Mouse (Mus musculus): ENCODE measurements around the gene Emc10. TPM values are rescaled to one million over a fixed set of nuclear protein-coding genes. Genes with fewer than 3 reads are reported as not detected.

Emc10 gene
- polyA plus RNA-seq (2014; fragmentation: Nextera tagmentation; extraction: Ambion mirVana) = 72.8 and 75.2 TPM in 2 replicates

DNA sequence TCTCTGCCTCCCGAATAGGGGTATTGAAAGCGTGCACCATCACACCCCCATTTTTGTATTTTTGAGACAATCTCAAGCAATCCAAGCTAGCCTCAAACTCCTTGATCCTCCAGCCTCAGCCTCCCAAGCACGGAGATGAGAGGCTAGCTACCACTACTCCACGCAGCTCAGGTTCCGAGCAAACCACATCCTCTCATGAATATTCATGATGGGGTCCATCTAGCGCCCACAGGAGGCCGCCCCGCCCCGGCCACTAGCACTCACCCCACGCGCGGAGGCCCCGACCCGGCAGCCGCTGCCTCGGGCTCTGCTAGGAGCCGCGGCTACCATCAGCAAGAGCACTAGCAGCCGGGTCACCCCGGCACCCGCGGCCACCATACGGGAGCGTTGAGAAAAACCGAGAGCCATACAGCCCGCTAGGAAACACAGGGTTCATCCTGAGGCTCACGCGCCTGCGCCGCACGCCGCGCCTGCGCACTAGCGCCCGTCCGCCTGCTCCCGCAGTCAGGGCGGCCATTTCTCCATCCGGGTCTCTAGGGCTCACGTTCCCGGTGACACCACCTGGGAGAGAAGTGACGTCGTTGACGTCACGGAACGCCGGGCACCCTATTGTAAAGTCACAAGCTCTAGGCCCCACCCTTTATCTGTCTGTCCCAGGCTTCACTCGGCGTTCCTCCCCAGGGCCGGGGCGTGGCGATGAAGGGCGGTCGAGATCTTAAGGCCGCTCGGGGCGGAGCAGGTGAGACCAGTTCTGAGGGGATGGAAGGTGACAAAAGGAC, at the start of gene Emc10, which contains the start of gene Fam71e1:
TSS of gene Emc10 (minus strand) at position 538 of the 779 bp plus-strand sequence.
TSS of gene Fam71e1 (plus strand) at position 590 of the 779 bp plus-strand sequence.
- DNase-seq (ENCODE audit: low spot score) = peak; percentile 98
- Histone ChIP-seq H3K27me3 (replicated peaks; ENCODE audit: control insufficient read depth, insufficient read depth, low read length) (peaks cover 6% of the 10 kb centered on the region; the same call in 1 of the 2 replicates), H3K4me3 (ENCODE audit: low read depth, low read length) (peak within 1 kb of the TSS; percentile 59), H3K4me2 (peak within 1 kb of the TSS; percentile 88), H3K4me1 (replicated peaks; ENCODE audit: control insufficient read depth, insufficient read depth, low read length) (peaks cover 14% of the 10 kb centered on the region; the same call in 1 of the 2 replicates), H3K9me3 (ENCODE audit: control insufficient read depth, low read length) (no peaks in the 10 kb centered on the region), H3K36me3 (ENCODE audit: control insufficient read depth, insufficient read depth, low read length) (peaks cover 12% of the 10 kb centered on the region), H3K27ac (ENCODE audit: low read depth, low read length) (peak within 1 kb of the TSS; percentile 87), H3K9ac (ENCODE audit: low read depth, low read length) (peak within 1 kb of the TSS; percentile 78)
- WGBS = under 1% methylated on average over 58 of the region's 58 CpGs
- peak; percentile 97 for ATAC-seq (replicated peaks; ENCODE audit: low FRiP score)

GRCm38 (mm10) chr7:44543071-44543470, 46.7 kb upstream of the Emc10 start:
- no peak overlapping the region for H3K4me3 ChIP-seq (ENCODE audit: low read depth, low read length)
- no peaks in the 10 kb centered on the region for H3K27me3 ChIP-seq (replicated peaks; ENCODE audit: control insufficient read depth, insufficient read depth, low read length)
- peaks cover 42% of the 10 kb centered on the region for H3K36me3 ChIP-seq (ENCODE audit: control insufficient read depth, insufficient read depth, low read length)
- H3K9me3 ChIP-seq (ENCODE audit: control insufficient read depth, low read length) = peaks cover 3% of the 10 kb centered on the region; the same call in 1 of the 2 replicates
- ATAC-seq (replicated peaks; ENCODE audit: low FRiP score) (no peak), DNase-seq (ENCODE audit: low spot score) (no peak)
- no peak overlapping the region for H3K27ac ChIP-seq (ENCODE audit: low read depth, low read length)
- WGBS = 85% methylated on average over 12 of the region's 12 CpGs
- H3K9ac ChIP-seq (ENCODE audit: low read depth, low read length) = no peak overlapping the region
- peaks cover 9% of the 10 kb centered on the region for H3K4me1 ChIP-seq (replicated peaks; ENCODE audit: control insufficient read depth, insufficient read depth, low read length)
- no peak overlapping the region for H3K4me2 ChIP-seq

DNA sequence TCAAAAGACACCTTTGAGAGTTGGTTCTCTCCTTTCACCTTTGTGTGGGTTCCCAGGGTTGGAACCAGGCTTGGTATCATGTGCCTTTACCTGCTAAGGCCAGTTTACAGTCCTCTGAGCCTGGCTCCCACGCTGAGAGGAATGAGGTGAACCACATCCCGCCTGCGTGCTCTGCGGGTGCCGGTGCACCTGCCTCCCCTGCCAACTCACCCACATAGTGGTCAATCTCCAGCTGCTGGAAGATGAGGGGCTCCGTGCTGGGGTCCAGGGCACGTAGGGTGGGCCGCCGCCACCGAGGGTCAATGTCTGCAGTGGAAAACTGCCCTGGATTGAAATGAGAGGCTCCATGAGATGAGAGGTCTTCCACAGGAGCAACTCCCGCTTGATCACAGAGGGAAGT, 46.2 kb upstream of the Emc10 start:
- Histone ChIP-seq H3K4me1 (replicated peaks; ENCODE audit: control insufficient read depth, insufficient read depth, low read length) (peaks cover 7% of the 10 kb centered on the region), H3K27me3 (replicated peaks; ENCODE audit: control insufficient read depth, insufficient read depth, low read length) (no peaks in the 10 kb centered on the region), H3K9me3 (ENCODE audit: control insufficient read depth, low read length) (peaks cover 3% of the 10 kb centered on the region; the same call in 1 of the 2 replicates), H3K36me3 (ENCODE audit: control insufficient read depth, insufficient read depth, low read length) (peaks cover 47% of the 10 kb centered on the region), H3K4me2 (no peak overlapping the region), H3K9ac (ENCODE audit: low read depth, low read length) (no peak overlapping the region), H3K27ac (ENCODE audit: low read depth, low read length) (no peak overlapping the region), H3K4me3 (ENCODE audit: low read depth, low read length) (no peak overlapping the region)
- 97% methylated on average over 11 of the region's 11 CpGs for WGBS
- no peak for DNase-seq (ENCODE audit: low spot score)
- no peak for ATAC-seq (replicated peaks; ENCODE audit: low FRiP score)

GRCm38 (mm10) chr7:44538756-44539624, 42.7 kb upstream of the Emc10 start:
- no peak overlapping the region for H3K4me2 ChIP-seq
- WGBS = 94% methylated on average over 41 of the region's 41 CpGs
- H3K36me3 ChIP-seq (ENCODE audit: control insufficient read depth, insufficient read depth, low read length) = peaks cover 59% of the 10 kb centered on the region
- H3K9ac ChIP-seq (ENCODE audit: low read depth, low read length) = no peak overlapping the region
- no peaks in the 10 kb centered on the region for H3K27me3 ChIP-seq (replicated peaks; ENCODE audit: control insufficient read depth, insufficient read depth, low read length)
- ATAC-seq (replicated peaks; ENCODE audit: low FRiP score) (no peak), DNase-seq (ENCODE audit: low spot score) (no peak)
- H3K9me3 ChIP-seq (ENCODE audit: control insufficient read depth, low read length) = no peaks in the 10 kb centered on the region
- no peak overlapping the region for H3K4me3 ChIP-seq (ENCODE audit: low read depth, low read length)
- no peak overlapping the region for H3K27ac ChIP-seq (ENCODE audit: low read depth, low read length)
- no peaks in the 10 kb centered on the region for H3K4me1 ChIP-seq (replicated peaks; ENCODE audit: control insufficient read depth, insufficient read depth, low read length)

- H3K4me3 ChIP-seq (ENCODE audit: low read depth, low read length) = no peak overlapping the region
- ATAC-seq (replicated peaks; ENCODE audit: low FRiP score) (no peak), DNase-seq (ENCODE audit: low spot score) (no peak)
- WGBS = 94% methylated on average over 13 of the region's 13 CpGs
- H3K4me2 ChIP-seq = no peak overlapping the region
- H3K27me3 ChIP-seq (replicated peaks; ENCODE audit: control insufficient read depth, insufficient read depth, low read length) = no peaks in the 10 kb centered on the region
- H3K9me3 ChIP-seq (ENCODE audit: control insufficient read depth, low read length) = no peaks in the 10 kb centered on the region
- no peak overlapping the region for H3K9ac ChIP-seq (ENCODE audit: low read depth, low read length)
- H3K27ac ChIP-seq (ENCODE audit: low read depth, low read length) = no peak overlapping the region
- H3K4me1 ChIP-seq (replicated peaks; ENCODE audit: control insufficient read depth, insufficient read depth, low read length) = no peaks in the 10 kb centered on the region
- H3K36me3 ChIP-seq (ENCODE audit: control insufficient read depth, insufficient read depth, low read length) = peaks cover 68% of the 10 kb centered on the region
Observed at GRCm38 (mm10) chr7:44537496-44537895, 41.2 kb upstream of the Emc10 start.

DNA sequence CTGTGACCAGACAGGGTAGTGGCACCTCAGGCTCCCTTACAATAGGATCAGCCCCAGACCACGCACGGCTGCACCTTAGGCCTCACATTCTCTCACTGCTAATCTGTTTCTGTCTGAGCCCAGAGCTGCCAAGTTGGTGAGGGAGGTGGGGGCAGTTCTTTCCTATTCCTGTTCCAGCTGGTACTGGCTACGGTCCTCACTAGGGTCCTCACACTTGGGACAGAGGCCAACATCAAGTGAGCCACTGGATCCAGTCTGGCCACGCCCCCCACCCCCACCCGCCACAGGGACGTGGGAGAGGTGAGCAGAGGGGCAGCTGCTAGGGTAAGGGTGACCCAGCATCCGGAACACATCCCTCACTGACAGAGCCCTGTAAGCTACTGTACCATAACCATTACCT, 40.7 kb upstream of the Emc10 start:
- DNase-seq (ENCODE audit: low spot score) = no peak
- WGBS = 83% methylated on average over 7 of the region's 7 CpGs
- H3K9ac ChIP-seq (ENCODE audit: low read depth, low read length) = no peak overlapping the region

GRCm38 (mm10) chr7:44536590-44536968, 40.2 kb upstream of the Emc10 start:
- Histone ChIP-seq H3K4me3 (ENCODE audit: low read depth, low read length) (no peak overlapping the region), H3K9ac (ENCODE audit: low read depth, low read length) (no peak overlapping the region), H3K4me1 (replicated peaks; ENCODE audit: control insufficient read depth, insufficient read depth, low read length) (no peaks in the 10 kb centered on the region), H3K27me3 (replicated peaks; ENCODE audit: control insufficient read depth, insufficient read depth, low read length) (no peaks in the 10 kb centered on the region), H3K9me3 (ENCODE audit: control insufficient read depth, low read length) (no peaks in the 10 kb centered on the region), H3K27ac (ENCODE audit: low read depth, low read length) (no peak overlapping the region), H3K36me3 (ENCODE audit: control insufficient read depth, insufficient read depth, low read length) (peaks cover 62% of the 10 kb centered on the region), H3K4me2 (no peak overlapping the region)
- no peak for ATAC-seq (replicated peaks; ENCODE audit: low FRiP score)
- 90% methylated on average over 6 of the region's 6 CpGs for WGBS
- DNase-seq (ENCODE audit: low spot score) = no peak

More for the DNA sequence above, 40.7 kb upstream of the Emc10 start:
- Histone ChIP-seq H3K36me3 (ENCODE audit: control insufficient read depth, insufficient read depth, low read length) (peaks cover 65% of the 10 kb centered on the region), H3K27me3 (replicated peaks; ENCODE audit: control insufficient read depth, insufficient read depth, low read length) (no peaks in the 10 kb centered on the region), H3K4me3 (ENCODE audit: low read depth, low read length) (no peak overlapping the region), H3K4me1 (replicated peaks; ENCODE audit: control insufficient read depth, insufficient read depth, low read length) (no peaks in the 10 kb centered on the region), H3K27ac (ENCODE audit: low read depth, low read length) (no peak overlapping the region), H3K4me2 (no peak overlapping the region), H3K9me3 (ENCODE audit: control insufficient read depth, low read length) (no peaks in the 10 kb centered on the region)
- no peak for ATAC-seq (replicated peaks; ENCODE audit: low FRiP score)

- H3K9ac ChIP-seq (ENCODE audit: low read depth, low read length) = no peak overlapping the region
- DNase-seq (ENCODE audit: low spot score) = no peak
Observed at GRCm38 (mm10) chr7:44535657-44536589, 39.6 kb upstream of the Emc10 start.

More at GRCm38 (mm10) chr7:44535657-44536589, 39.6 kb upstream of the Emc10 start:
- Histone ChIP-seq H3K36me3 (ENCODE audit: control insufficient read depth, insufficient read depth, low read length) (peaks cover 60% of the 10 kb centered on the region), H3K27ac (ENCODE audit: low read depth, low read length) (no peak overlapping the region), H3K4me1 (replicated peaks; ENCODE audit: control insufficient read depth, insufficient read depth, low read length) (no peaks in the 10 kb centered on the region; the same call in 1 of the 2 replicates), H3K4me3 (ENCODE audit: low read depth, low read length) (no peak overlapping the region), H3K27me3 (replicated peaks; ENCODE audit: control insufficient read depth, insufficient read depth, low read length) (no peaks in the 10 kb centered on the region), H3K9me3 (ENCODE audit: control insufficient read depth, low read length) (no peaks in the 10 kb centered on the region), H3K4me2 (no peak overlapping the region)
- no peak for ATAC-seq (replicated peaks; ENCODE audit: low FRiP score)
- 93% methylated on average over 27 of the region's 27 CpGs for WGBS

All from liver, embryonic 11.5 days (tissue).